24 mouse cellular contexts compared by ENCODE assay signal in genomic region chr5:29972796-29973195, GRCm38 (mm10). TPM values are rescaled to one million over a fixed set of nuclear protein-coding genes. Genes with fewer than 3 reads are reported as not detected.
"Had no signal": no experiment of that assay in that cellular context is flagged by ENCODE, and none has a peak within 500 bp of the region (broad histone marks: within the 10 kb centered on the region; RNA-seq: fewer than 3 reads in every experiment).

No protein-coding gene starts in this region.

- DNase-seq: lung, adult 18-20 months; lung, embryonic 14.5 days; lung, postnatal 10 days; midbrain, embryonic 14.5 days; retina, postnatal 1 day; right cerebral cortex, adult 18-20 months; right cerebral cortex, postnatal 25 days; right cerebral cortex, postnatal 4 days; spleen, adult 18-20 months; thymus, adult 18-20 months; thymus, postnatal 14 days; thymus, postnatal 36 days had no signal

- H3K4me1 ChIP-seq: midbrain, embryonic 12.5 days; neural tube, embryonic 13.5 days; neural tube, embryonic 15.5 days had no signal

- H3K4me2 ChIP-seq: liver, embryonic 12.5 days; lung, embryonic 14.5 days; midbrain, embryonic 12.5 days; neural tube, embryonic 13.5 days; neural tube, embryonic 15.5 days had no signal

- H3K27me3 ChIP-seq: liver, embryonic 12.5 days; megakaryocyte, embryonic 14.5 days; midbrain, embryonic 12.5 days; neural tube, embryonic 13.5 days; neural tube, embryonic 15.5 days had no signal

- ATAC-seq: liver, embryonic 12.5 days; midbrain, embryonic 16.5 days had no signal

- H3K9me3 ChIP-seq: liver, embryonic 12.5 days; megakaryocyte, embryonic 14.5 days; midbrain, embryonic 12.5 days; neural tube, embryonic 13.5 days; neural tube, embryonic 15.5 days had no signal

- H3K36me3 ChIP-seq: liver, embryonic 12.5 days; midbrain, embryonic 12.5 days; neural tube, embryonic 13.5 days; neural tube, embryonic 15.5 days had no signal

- H3K27ac ChIP-seq: liver, embryonic 12.5 days; liver, embryonic 14.5 days; macrophage; midbrain, embryonic 12.5 days; neural tube, embryonic 13.5 days; neural tube, embryonic 15.5 days had no signal

- H3K9ac ChIP-seq: liver, embryonic 12.5 days; liver, embryonic 14.5 days; lung, embryonic 14.5 days; midbrain, embryonic 12.5 days; neural tube, embryonic 13.5 days; neural tube, embryonic 15.5 days had no signal

- H3K4me3 ChIP-seq: liver, embryonic 12.5 days; megakaryocyte, embryonic 14.5 days; midbrain, embryonic 12.5 days; myocyte; neural tube, embryonic 13.5 days; neural tube, embryonic 15.5 days had no signal

RNA-seq across cellular contexts. Expression of gene Il6, which starts 40.1 kb away (rescaled TPM):
- polyA plus RNA-seq: lung, embryonic 14.5 days; midbrain, embryonic 14.5 days; midbrain, embryonic 16.5 days; neural tube, embryonic 11.5 days; neural tube, embryonic 13.5 days; neural tube, embryonic 15.5 days; small intestine, adult 2 months; stomach, embryonic 14.5 days had no signal
